Mouse (Mus musculus) E14TG2a.4 (cell line): ENCODE results near the gene Adamtsl2.

Source experiments
- CTCF ChIP-seq: conservative IDR thresholded peaks from 2 replicates; pipeline ENCODE4 v1.5.1; 2014; ENCODE audit warnings: low read length
- NANOG ChIP-seq: IDR thresholded peaks from 2 replicates; pipeline ENCODE4 v1.6.1; 2014; ENCODE audit warnings: borderline replicate concordance, low read length, mixed read lengths
- POU5F1 ChIP-seq: IDR thresholded peaks from 2 replicates; pipeline ENCODE4 v1.6.1; 2014; ENCODE audit warnings: low read length, borderline replicate concordance

DNA sequence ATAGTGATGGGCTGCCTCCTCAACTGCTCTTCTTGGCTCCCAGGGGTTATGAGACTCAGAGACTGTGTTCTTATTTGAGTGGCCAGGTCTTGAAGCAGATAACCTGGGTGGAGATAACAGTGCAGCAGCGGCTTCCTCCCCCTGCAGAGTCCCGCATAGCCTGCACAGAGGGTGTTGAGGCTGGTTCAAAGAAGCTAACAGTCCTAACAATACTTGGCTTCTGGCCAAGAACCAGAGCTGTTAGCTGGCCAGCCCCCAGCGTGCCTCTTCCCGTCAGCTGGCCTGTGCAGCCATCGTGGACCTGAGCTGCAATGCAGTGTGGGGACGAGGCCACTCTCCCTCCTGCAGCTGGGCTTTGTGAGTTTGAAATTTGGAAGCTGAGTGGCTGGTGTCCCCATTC is 18.6 kb downstream of the Adamtsl2 start:
- TF ChIP-seq CTCF (no peak), POU5F1 (no peak), NANOG (no peak)
